In genomic region chr5:110106140-110106871, GRCm38 (mm10) we compare ENCODE assay signal across 7 mouse cellular contexts. TPM values are rescaled to one million over a fixed set of nuclear protein-coding genes. Genes with fewer than 3 reads are reported as not detected.
DNase-seq lines count a peak whose midpoint lies in the region; ATAC-seq and TF ChIP-seq lines count a peak whose summit lies in the region.

No protein-coding gene starts in this region.

- no peak for TF ChIP-seq POLR2A in limb, embryonic 14.5 days (IDR thresholded peaks at IDR 0.05; ENCODE audit: borderline replicate concordance, extremely low read depth, insufficient read depth, insufficient read length)

- no peak for ATAC-seq in forebrain, embryonic 15.5 days (replicated peaks)
- no peak for ATAC-seq in limb, embryonic 14.5 days (ENCODE audit: low FRiP score, low read depth)

- no peaks in the 10 kb centered on the region for H3K9me3 ChIP-seq in forebrain, embryonic 15.5 days
- H3K9me3 ChIP-seq in limb, embryonic 14.5 days (ENCODE audit: control insufficient read depth, low read length) = no peaks in the 10 kb centered on the region

- WGBS in forebrain, embryonic 15.5 days = 94% methylated on average over 26 of the region's 26 CpGs
- WGBS in limb, embryonic 14.5 days = 94% methylated on average over 26 of the region's 26 CpGs

- peak overlapping the region; percentile 97 for H3K4me3 ChIP-seq in forebrain, embryonic 15.5 days
- peak overlapping the region; percentile 84 for H3K4me3 ChIP-seq in limb, embryonic 14.5 days (replicated peaks; ENCODE audit: low read length)

- H3K36me3 ChIP-seq in forebrain, embryonic 15.5 days = peaks cover 39% of the 10 kb centered on the region
- peaks cover 40% of the 10 kb centered on the region for H3K36me3 ChIP-seq in limb, embryonic 14.5 days (ENCODE audit: control insufficient read depth, insufficient read depth, low read length)

- peak overlapping the region; percentile 95 for H3K4me2 ChIP-seq in forebrain, embryonic 15.5 days (replicated peaks)
- peak overlapping the region; percentile 82 for H3K4me2 ChIP-seq in limb, embryonic 14.5 days (replicated peaks; ENCODE audit: low read depth, low read length, severe bottlenecking)

- 0 out of 2 replicates have a peak overlapping the region, but pooled peaks have one; percentile 77 for H3K9ac ChIP-seq in forebrain, embryonic 15.5 days (replicated peaks)
- peak overlapping the region; percentile 84; the same call in 1 of the 2 replicates for H3K9ac ChIP-seq in limb, embryonic 14.5 days (ENCODE audit: low read depth, low read length, severe bottlenecking)

- no peaks in the 10 kb centered on the region for H3K27me3 ChIP-seq in forebrain, embryonic 15.5 days
- no peaks in the 10 kb centered on the region for H3K27me3 ChIP-seq in limb, embryonic 14.5 days (ENCODE audit: control insufficient read depth, insufficient read depth, low read length)

- peaks cover 26% of the 10 kb centered on the region for H3K4me1 ChIP-seq in forebrain, embryonic 15.5 days
- peaks cover 22% of the 10 kb centered on the region for H3K4me1 ChIP-seq in limb, embryonic 14.5 days (ENCODE audit: control insufficient read depth, insufficient read depth, low read length)

- peak; percentile 51 for DNase-seq in layer of hippocampus, adult 11-12 months (ENCODE audit: low spot score)
- no peak for DNase-seq in layer of hippocampus, adult 9-10 months (ENCODE audit: low spot score)
- DNase-seq in cerebellum, adult 9-10 months = peak; percentile 75
- DNase-seq in limb, embryonic 14.5 days (ENCODE audit: low spot score) = no peak
- DNase-seq in right cerebral cortex, postnatal 25 days = peak; percentile 24
- no peak for DNase-seq in T-cell, adult 2 months (ENCODE audit: low spot score)

- H3K27ac ChIP-seq in forebrain, embryonic 15.5 days (replicated peaks) = no peak overlapping the region
- no peak overlapping the region for H3K27ac ChIP-seq in limb, embryonic 14.5 days (replicated peaks; ENCODE audit: low read depth, low read length)

RNA-seq across cellular contexts. Expression of gene Gtpbp6, which starts 1.7 kb away (rescaled TPM):
- 66.3 and 67.9 TPM in 2 replicates for polyA plus RNA-seq in forebrain, embryonic 15.5 days (2015; fragmentation: Nextera tagmentation; extraction: Ambion mirVana)
- 152 and 173 TPM in 2 replicates for polyA plus RNA-seq in limb, embryonic 14.5 days (2012; rRNA removed)
- 30.2 and 32.9 TPM in 2 replicates for polyA plus RNA-seq in limb, embryonic 14.5 days (2014; fragmentation: Nextera tagmentation; extraction: Ambion mirVana)

RNA-seq across cellular contexts. Expression of gene Zfp605, which starts 3.6 kb away (rescaled TPM):
- 17.3 and 17.9 TPM in 2 replicates for polyA plus RNA-seq in forebrain, embryonic 15.5 days (2015; fragmentation: Nextera tagmentation; extraction: Ambion mirVana)
- polyA plus RNA-seq in limb, embryonic 14.5 days (2012; rRNA removed) = 2.4 and 3.0 TPM in 2 replicates
- 3.4 and 5.7 TPM in 2 replicates for polyA plus RNA-seq in limb, embryonic 14.5 days (2014; fragmentation: Nextera tagmentation; extraction: Ambion mirVana)

RNA-seq across cellular contexts. Expression of gene Plcxd1, which starts 6.5 kb away (rescaled TPM):
- 2.6 and 2.8 TPM in 2 replicates for polyA plus RNA-seq in forebrain, embryonic 15.5 days (2015; fragmentation: Nextera tagmentation; extraction: Ambion mirVana)
- 0.89 and 1.1 TPM in 2 replicates for polyA plus RNA-seq in limb, embryonic 14.5 days (2012; rRNA removed)
- 0.88 and 1.0 TPM in 2 replicates for polyA plus RNA-seq in limb, embryonic 14.5 days (2014; fragmentation: Nextera tagmentation; extraction: Ambion mirVana)

RNA-seq across cellular contexts. Expression of gene Gm35315, which starts 12.1 kb away (rescaled TPM):
- polyA plus RNA-seq in forebrain, embryonic 15.5 days (2015; fragmentation: Nextera tagmentation; extraction: Ambion mirVana) = 0.70 and 1.0 TPM in 2 replicates
- 0.59 and 0.74 TPM in 2 replicates for polyA plus RNA-seq in limb, embryonic 14.5 days (2012; rRNA removed)
- 0.59 and 1.3 TPM in 2 replicates for polyA plus RNA-seq in limb, embryonic 14.5 days (2014; fragmentation: Nextera tagmentation; extraction: Ambion mirVana)

RNA-seq across cellular contexts. Expression of gene Chfr, which starts 29.3 kb away (rescaled TPM):
- polyA plus RNA-seq in forebrain, embryonic 15.5 days (2015; fragmentation: Nextera tagmentation; extraction: Ambion mirVana) = 85.2 and 86.9 TPM in 2 replicates
- polyA plus RNA-seq in limb, embryonic 14.5 days (2012; rRNA removed) = 51.7 and 55.7 TPM in 2 replicates
- polyA plus RNA-seq in limb, embryonic 14.5 days (2014; fragmentation: Nextera tagmentation; extraction: Ambion mirVana) = 33.8 and 38.8 TPM in 2 replicates

Comparison
In these comparisons a context has a peak if more than half of its experiments do, and no peak if none do; other contexts are left out.
1. DNase-seq: peak in layer of hippocampus, adult 11-12 months (single experiment), cerebellum, adult 9-10 months (single experiment) and right cerebral cortex, postnatal 25 days (single experiment); none in layer of hippocampus, adult 9-10 months (single experiment), limb, embryonic 14.5 days (single experiment) and T-cell, adult 2 months (single experiment).